Mouse (Mus musculus) G1E (cell line): Measurements from ENCODE around the gene Mknk2. TPM values are rescaled to one million over a fixed set of nuclear protein-coding genes. Genes with fewer than 3 reads are reported as not detected.
A peak's percentile ranks its signal among the peaks of the same experiment; 100 is the strongest.
"Not testable (repeated sequence)": the region's sequence is repeated elsewhere in the genome, so short reads cannot be mapped to it uniquely, and the experiment has no call there.

Experiments
- ATAC-seq: 2 replicates; pipeline ENCODE4 v1.8.0; 2016; ENCODE audit warnings: mild to moderate bottlenecking; ENCODE audit not compliant: insufficient number of reproducible peaks, poor library complexity, low FRiP score, severe bottlenecking; ENCODE audit errors: extremely low read depth
- DNase-seq: peaks from one replicate; pipeline ENCODE4 v3.0.0; 2012; ENCODE audit warnings: low spot score
- H3K27me3 ChIP-seq: 2 replicates; pipeline ENCODE4 v1.6.1; 2012; ENCODE audit warnings: mild to moderate bottlenecking, low read length, inconsistent platforms; ENCODE audit not compliant: insufficient read depth
- H3K36me3 ChIP-seq: replicated peaks from 2 replicates; pipeline ENCODE3; 2012; ENCODE audit warnings: mild to moderate bottlenecking, inconsistent platforms
- H3K4me1 ChIP-seq: 2 replicates; pipeline ENCODE4 v1.6.1; 2012; ENCODE audit warnings: low read depth, low read length, inconsistent platforms, mixed read lengths; ENCODE audit not compliant: insufficient read depth
- H3K4me3 ChIP-seq: 2 replicates; pipeline ENCODE4 v1.5.1; 2012; ENCODE audit warnings: low read depth, mild to moderate bottlenecking, inconsistent platforms, low read length, moderate library complexity, mixed read lengths
- H3K9me3 ChIP-seq: replicated peaks from 2 replicates; pipeline ENCODE4 v1.6.1; 2012; ENCODE audit warnings: inconsistent platforms
- CTCF ChIP-seq: IDR thresholded peaks from 2 replicates; pipeline ENCODE4 v1.5.1; 2012; ENCODE audit warnings: low read depth, low read length, inconsistent platforms, mixed read lengths
- GATA1 ChIP-seq: IDR thresholded peaks from 2 replicates; pipeline ENCODE4 v1.6.1; 2012; ENCODE audit warnings: borderline replicate concordance, low read length, inconsistent platforms, mixed read lengths
- GATA2 ChIP-seq: IDR thresholded peaks from 2 replicates; pipeline ENCODE4 v1.6.1; 2012; ENCODE audit warnings: low read depth, low read length, inconsistent platforms, borderline replicate concordance
- POLR2AphosphoS5 ChIP-seq: IDR thresholded peaks from 2 replicates; pipeline ENCODE4 v1.6.1; 2012; ENCODE audit warnings: low read depth, low read length, inconsistent platforms; ENCODE audit not compliant: insufficient replicate concordance
- TAL1 ChIP-seq: conservative IDR thresholded peaks from 2 replicates; pipeline ENCODE4 v1.6.1; 2012; ENCODE audit warnings: low read depth, low read length, inconsistent platforms, mixed read lengths
- polyA plus RNA-seq: library from polyadenylated mRNA; stranded (reverse); fragments of >175 nt; gene quantifications from 2 replicates; pipeline ENCODE4 v1.2.3, GENCODE M21; 2012
- total RNA-seq, 2 experiments: library from RNA; stranded (forward) in 1 of 2; stranded (reverse) in 1 of 2; fragments of 200-1000 nt in 1 of 2; fragments of >200 nt in 1 of 2; fragmentation: Nextera tagmentation in 1 of 2; gene quantifications; 2 replicates each; pipeline ENCODE4 v1.2.3; 2014 to 2017

Gene Mknk2
- total and polyA plus RNA-seq, 3 experiments: 70.4 to 455 (median 140) TPM

DNA sequence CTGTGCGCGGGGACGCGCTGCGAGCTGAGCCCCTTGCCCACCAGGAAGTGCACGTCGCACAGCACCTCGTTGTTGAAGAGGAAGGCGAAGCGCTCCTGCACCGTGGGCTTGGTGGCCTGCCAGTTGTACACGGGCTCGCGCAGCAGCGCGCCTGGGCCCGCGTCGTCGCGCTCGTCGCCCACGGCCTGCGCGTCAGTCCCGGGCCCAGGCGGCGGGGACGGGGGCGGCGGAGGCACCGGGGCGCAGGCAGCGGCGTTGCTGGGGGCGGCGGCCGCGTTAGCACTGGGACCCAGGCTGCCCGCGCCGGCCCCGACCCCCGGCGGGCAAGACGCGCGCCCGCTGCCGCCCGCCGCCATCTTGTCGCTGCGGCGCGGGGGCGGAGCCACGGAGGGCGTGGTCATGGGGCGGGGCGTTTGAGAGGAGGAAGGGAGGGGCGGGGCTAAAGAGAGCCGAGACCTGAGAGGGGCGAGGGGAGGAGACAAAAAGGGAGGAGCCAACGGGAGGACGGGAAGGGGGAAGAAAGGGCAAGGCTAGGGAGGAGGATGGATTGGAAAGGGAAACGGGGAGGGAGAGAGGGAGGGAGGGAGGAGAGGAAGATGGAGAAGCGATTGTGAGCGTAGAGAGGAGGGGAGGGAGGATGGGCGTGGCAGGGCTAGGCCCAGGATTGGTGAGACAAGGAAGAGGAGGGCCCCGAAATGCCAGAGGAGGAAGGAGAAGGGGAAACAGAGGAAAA, 21.6 kb downstream of the Mknk2 start:
- Histone ChIP-seq H3K4me3 (peak overlapping the region; percentile 99), H3K9me3 (no peaks in the 10 kb centered on the region), H3K27me3 (no peaks in the 10 kb centered on the region), H3K4me1 (peaks cover 64% of the 10 kb centered on the region), H3K36me3 (peaks cover 27% of the 10 kb centered on the region)
- TF ChIP-seq POLR2AphosphoS5: no peak
- TF ChIP-seq GATA2: no peak
- no peak for TF ChIP-seq GATA1
- TF ChIP-seq CTCF: no peak
- no peak for TF ChIP-seq TAL1
- ATAC-seq (peak; percentile 88), DNase-seq (peak; percentile 83)

- peaks cover 61% of the 10 kb centered on the region for H3K4me1 ChIP-seq
These were observed 22.3 kb downstream of the Mknk2 start for GRCm38 (mm10) chr10:80655406-80656129.

DNA sequence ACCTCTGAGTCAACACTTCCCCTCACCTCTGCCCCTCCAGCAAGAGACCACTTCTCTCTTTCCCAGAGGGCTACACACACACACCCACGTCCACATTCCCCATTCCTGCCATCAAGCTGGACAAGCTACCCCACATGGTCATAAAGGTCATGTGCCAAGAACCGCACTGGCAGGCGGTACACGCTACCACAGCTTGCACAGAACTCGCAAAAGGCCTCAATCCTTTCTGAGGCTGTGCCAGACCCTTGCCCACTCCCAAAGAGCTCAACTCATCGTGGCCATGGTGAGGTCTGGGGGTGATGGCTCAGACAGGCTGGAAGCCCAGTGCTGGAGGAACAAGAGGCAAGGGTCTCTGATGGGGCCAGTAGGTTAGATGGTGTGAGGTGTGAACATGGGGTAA, 23.0 kb downstream of the Mknk2 start:
- ATAC-seq (no peak), DNase-seq (no peak)
- Histone ChIP-seq H3K4me3 (peak overlapping the region; percentile 30; the same call in 1 of the 2 replicates), H3K36me3 (peaks cover 37% of the 10 kb centered on the region), H3K9me3 (no peaks in the 10 kb centered on the region), H3K27me3 (no peaks in the 10 kb centered on the region), H3K4me1 (peaks cover 65% of the 10 kb centered on the region)
- TF ChIP-seq GATA2 (no peak), GATA1 (no peak), TAL1 (no peak)

More at GRCm38 (mm10) chr10:80655406-80656129, 22.3 kb downstream of the Mknk2 start:
- Histone ChIP-seq H3K36me3 (peaks cover 33% of the 10 kb centered on the region), H3K27me3 (no peaks in the 10 kb centered on the region), H3K9me3 (no peaks in the 10 kb centered on the region), H3K4me3 (peak overlapping the region; percentile 99)
- no peak for DNase-seq
- TF ChIP-seq CTCF (no peak), GATA1 (no peak), GATA2 (no peak), POLR2AphosphoS5 (no peak), TAL1 (no peak)
- ATAC-seq: no peak

DNA sequence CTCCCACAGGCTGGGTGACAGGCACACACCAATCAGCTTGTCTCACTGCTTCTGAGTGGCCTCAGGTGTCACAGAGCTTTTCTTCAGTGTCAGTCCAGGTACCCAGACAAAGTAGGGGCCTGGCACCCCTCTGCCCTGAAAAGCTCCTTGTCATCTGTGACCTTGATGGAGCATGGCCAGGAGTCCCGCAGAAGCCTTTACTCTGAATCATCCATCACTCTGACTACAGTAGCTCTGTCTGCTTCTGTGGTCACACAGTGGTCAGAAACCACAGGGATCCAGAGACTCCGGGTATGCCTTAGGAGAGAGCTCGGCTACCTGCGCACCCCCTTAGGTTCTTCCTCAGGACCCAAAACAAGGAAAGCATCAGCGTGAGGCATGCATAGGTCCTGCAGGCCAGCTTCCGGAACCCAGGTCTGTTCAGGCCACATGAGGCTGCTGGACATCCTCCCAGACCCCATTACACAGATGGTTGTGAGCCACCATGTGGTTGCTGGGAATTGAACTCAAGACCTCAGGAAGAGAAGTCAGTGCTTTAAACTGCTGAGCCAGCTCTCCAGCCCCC, 24.7 kb downstream of the Mknk2 start:
- Histone ChIP-seq H3K9me3 (no peaks in the 10 kb centered on the region), H3K4me1 (peaks cover 60% of the 10 kb centered on the region), H3K4me3 (no peak overlapping the region), H3K27me3 (no peaks in the 10 kb centered on the region), H3K36me3 (peaks cover 51% of the 10 kb centered on the region)
- no peak for TF ChIP-seq POLR2AphosphoS5
- TF ChIP-seq GATA2: no peak
- no peak for TF ChIP-seq TAL1
- no peak for TF ChIP-seq GATA1
- no peak for TF ChIP-seq CTCF
- DNase-seq (no peak), ATAC-seq (no peak)

GRCm38 (mm10) chr10:80650392-80650791, 27.5 kb downstream of the Mknk2 start:
- TF ChIP-seq POLR2AphosphoS5: no peak
- no peak for TF ChIP-seq GATA2
- no peak for TF ChIP-seq CTCF
- H3K36me3 ChIP-seq: peaks cover 77% of the 10 kb centered on the region
- no peak for ATAC-seq

DNA sequence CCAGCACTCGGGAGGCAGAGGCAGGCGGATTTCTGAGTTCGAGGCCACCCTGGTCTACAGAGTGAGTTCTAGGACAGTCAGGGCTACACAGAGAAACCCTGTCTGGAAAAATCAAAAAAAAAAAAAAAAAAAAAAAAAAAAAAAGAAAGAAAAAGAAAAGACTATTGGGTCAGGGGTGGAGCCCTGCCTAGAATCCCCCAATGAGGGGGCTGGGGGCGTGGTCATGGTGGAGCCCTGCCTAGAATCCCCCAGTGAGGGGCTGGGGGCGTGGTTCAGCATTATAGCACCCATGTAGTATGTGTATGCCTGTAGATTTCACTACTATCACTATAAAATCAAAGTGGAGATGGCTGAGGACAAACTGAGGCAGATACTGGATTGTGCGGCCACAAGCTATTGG, 28.0 kb downstream of the Mknk2 start:
- DNase-seq, H3K27me3 ChIP-seq, ATAC-seq, H3K9me3 ChIP-seq, H3K4me3 ChIP-seq: not testable (repeated sequence)
- peaks cover 31% of the 10 kb centered on the region for H3K4me1 ChIP-seq
- H3K36me3 ChIP-seq: peaks cover 80% of the 10 kb centered on the region

More at GRCm38 (mm10) chr10:80650392-80650791, 27.5 kb downstream of the Mknk2 start:
- no peaks in the 10 kb centered on the region for H3K9me3 ChIP-seq
- no peak overlapping the region for H3K4me3 ChIP-seq
- no peak for DNase-seq
- H3K27me3 ChIP-seq: no peaks in the 10 kb centered on the region; the same call in 1 of the 2 replicates
- peaks cover 36% of the 10 kb centered on the region for H3K4me1 ChIP-seq
